Mouse (Mus musculus) liver, postnatal 0 days (tissue): ENCODE measurements at regions not wholly inside any gene's neighbourhood (a gene's known extent, or its start where the extent isn't known, plus 50 kb on each side); places are given as distances from the start of the nearest gene placed in this dataset.

Experiments used
- CTCF ChIP-seq: sonication (generic); IDR thresholded peaks from 2 replicates; pipeline ENCODE4 v1.5.1; 2016; ENCODE audit warnings: antibody characterized with exemption, low read depth
- EP300 ChIP-seq: IDR thresholded peaks from 2 replicates; pipeline ENCODE4 v1.6.1; 2016; ENCODE audit warnings: antibody characterized with exemption, low read depth, mild to moderate bottlenecking

DNA sequence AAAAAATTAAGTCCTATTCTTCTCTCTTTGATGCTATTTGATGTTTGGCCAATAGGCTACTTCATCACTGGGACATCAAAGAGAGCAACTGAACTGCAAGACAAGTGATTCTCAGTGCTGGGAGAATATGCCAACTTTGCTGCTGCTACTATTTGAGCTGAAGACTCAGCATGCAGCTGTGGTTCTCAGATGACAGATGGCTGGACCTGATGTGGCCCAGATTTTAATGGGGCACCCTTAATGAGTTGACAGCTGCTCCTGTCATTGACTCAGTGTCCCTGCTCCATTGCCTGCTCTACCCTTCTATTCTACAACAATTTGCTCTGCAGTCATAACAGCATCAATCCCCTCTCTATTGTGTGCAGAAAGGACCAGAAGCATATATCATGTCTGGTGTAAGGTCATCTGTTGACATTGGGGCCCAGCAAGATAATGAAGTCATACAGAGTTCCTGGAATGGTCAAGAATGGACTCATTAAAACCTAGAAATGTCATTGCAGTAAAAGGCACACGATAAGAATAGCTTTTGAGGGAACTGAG, 231.1 kb upstream of the Auts2 start:
- TF ChIP-seq CTCF (no peak), EP300 (no peak)
